Mouse (Mus musculus) megakaryocyte, adult 5-6 weeks (primary cell): ENCODE results near the gene Gm14180. TPM values are rescaled to one million over a fixed set of nuclear protein-coding genes. Genes with fewer than 3 reads are reported as not detected.
"Not testable (repeated sequence)": the region's sequence is repeated elsewhere in the genome, so short reads cannot be mapped to it uniquely, and the experiment has no call there.

Experiments used
- ATAC-seq: 2 replicates; pipeline ENCODE4 v1.8.0; 2016; ENCODE audit warnings: mild to moderate bottlenecking, inconsistent platforms; ENCODE audit not compliant: poor library complexity, severe bottlenecking
- total RNA-seq, 2 experiments: library from RNA; stranded (forward) in 1 of 2; stranded (reverse) in 1 of 2; fragments of 153-499, 151-499 nt in 1 of 2; fragments of 221-1000, 200-1000 nt in 1 of 2; gene quantifications; 2 replicates each; pipeline versions ENCODE4 v1.2.3 to v1.2.4; 2015 to 2017

The Gm14180 gene
- total RNA-seq (2015) (not detected in 2 replicates), total RNA-seq (2017) (not detected in 2 replicates)

- ATAC-seq: no peak
Observed at GRCm38 (mm10) chr11:99734190-99734589, at the start of gene Gm14180. Gene Gm14180 (minus strand): TSS chr11:99734290.

GRCm38 (mm10) chr11:99780604-99781003, 46.5 kb upstream of the Gm14180 start, which contains the start of gene Krtap4-8:
Gene Krtap4-8 (minus strand): TSS chr11:99780704.
- ATAC-seq: no peak

- no peak for ATAC-seq
Observed at GRCm38 (mm10) chr11:99778401-99778800, 44.3 kb upstream of the Gm14180 start.

GRCm38 (mm10) chr11:99772813-99773212, 38.7 kb upstream of the Gm14180 start, which contains the start of gene Gm11595:
Gene Gm11595 (minus strand): TSS chr11:99772913.
- ATAC-seq: not testable (repeated sequence)

DNA sequence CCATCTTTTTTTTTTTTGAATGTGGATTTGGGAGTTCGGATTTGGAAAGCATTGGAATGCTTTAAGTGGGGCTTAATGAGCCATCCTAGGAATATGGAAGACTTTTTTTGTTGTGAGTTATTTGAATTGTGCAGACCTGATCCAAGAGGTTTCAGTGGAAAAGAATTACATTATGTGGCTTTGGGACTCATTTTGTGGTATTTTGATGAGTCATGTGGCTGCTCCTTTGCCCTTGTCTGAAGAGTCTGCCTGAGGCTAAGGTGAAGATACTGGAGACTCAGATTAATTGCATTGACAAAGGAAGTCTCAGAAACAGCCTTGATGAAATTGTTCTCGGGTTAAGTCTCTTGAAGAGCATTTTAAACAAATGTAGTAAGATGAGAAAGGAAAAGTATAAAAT, 34.3 kb upstream of the Gm14180 start:
- no peak for ATAC-seq

DNA sequence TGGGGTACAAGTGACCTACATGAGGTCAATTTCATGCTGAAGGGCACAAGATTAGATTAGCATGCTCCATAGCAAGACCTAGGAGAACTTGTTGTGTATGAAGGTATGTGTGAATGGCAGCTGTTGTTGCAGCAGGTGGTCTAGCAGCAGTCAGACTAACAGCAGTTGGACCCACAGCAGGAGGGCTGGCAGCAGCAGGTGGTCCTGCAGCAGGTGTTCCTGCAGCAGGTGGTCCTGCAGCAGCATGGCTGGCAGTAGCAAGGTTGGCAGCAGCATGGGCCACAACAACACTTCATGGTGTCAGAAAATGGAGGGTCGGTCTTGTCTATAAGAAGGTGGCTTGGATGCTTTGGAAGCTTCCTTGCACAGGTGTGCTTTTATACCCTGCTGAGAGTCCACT, 24.8 kb upstream of the Gm14180 start:
- no peak for ATAC-seq

GRCm38 (mm10) chr11:99743985-99744384, 9.9 kb upstream of the Gm14180 start:
- no peak for ATAC-seq

DNA sequence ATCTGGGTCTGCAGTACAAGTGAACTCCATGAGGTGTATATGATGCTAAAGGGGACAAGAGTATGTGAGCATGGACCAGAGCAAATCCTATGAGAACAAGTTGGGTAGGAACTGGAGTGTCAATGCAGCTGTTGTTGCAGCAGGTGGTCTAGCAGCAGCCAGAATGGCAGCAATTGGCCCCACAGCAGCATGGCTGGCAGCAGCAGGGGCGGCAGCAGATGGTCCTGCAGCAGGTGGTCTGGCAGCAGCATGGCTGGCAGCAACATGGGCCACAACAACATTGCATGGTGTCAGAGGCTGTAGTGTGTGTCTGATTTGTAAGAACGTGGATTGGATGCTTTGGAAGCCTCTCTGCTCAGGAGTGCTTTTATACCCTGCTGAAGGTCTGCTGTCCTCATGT, 10.0 kb downstream of the Gm14180 start:
- no peak for ATAC-seq

DNA sequence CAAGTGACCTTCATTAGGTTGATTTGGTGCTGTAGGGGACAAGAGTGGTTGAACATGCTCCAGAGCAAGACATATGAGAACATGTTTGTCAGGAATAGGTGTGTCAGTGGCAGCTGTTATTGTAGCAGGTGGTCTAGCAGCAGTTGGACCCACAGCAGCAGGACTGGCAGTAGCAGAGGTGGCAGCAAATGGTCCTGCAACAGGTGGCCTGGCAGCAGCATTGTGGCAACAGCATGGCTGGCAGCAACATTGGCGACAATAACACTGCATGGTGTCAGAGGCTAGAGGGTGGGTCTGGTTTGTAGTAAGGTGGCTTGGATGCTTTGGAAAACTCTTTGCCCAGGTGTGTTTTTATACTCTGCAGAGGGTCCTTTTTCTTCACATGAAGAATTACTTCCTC, 15.3 kb downstream of the Gm14180 start:
- ATAC-seq: no peak

GRCm38 (mm10) chr11:99690463-99690862, 43.6 kb downstream of the Gm14180 start, which contains the start of gene Gm14190:
Gene Gm14190 (minus strand): TSS chr11:99690740.
- ATAC-seq: no peak

DNA sequence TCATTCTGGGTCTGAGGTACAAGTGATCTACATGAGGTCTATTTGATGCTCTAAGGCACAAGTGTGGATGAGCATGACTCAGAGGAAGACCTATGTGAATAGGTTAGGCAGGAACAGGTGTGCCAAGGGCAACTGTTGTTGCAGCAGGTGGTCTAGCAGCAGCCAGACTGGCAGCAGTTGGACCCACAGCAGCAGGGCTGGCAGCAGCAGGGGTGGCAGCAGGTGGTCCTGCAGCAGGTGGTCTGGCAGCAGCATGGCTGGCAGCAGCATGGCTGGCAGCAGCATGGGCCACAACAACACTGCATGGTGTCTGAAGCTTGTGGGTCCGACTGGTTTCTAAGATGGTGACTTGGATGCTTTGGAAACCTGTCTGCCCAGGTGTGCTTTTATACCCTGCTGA, 48.9 kb downstream of the Gm14180 start:
- not testable (repeated sequence) for ATAC-seq

Other genes starting within 250 kb of the Gm14180 start
Only the 30 nearest of the 41 such genes appear.
- not detected in 2 replicates for gene Krtap3-1, start 167.7 kb downstream of the Gm14180 start, total RNA-seq (2015)
- not detected in 2 replicates for gene Krtap3-1, start 167.7 kb downstream of the Gm14180 start, total RNA-seq (2017)
- not detected in 2 replicates for gene Krtap1-5, start 153.3 kb downstream of the Gm14180 start, total RNA-seq (2015)
- not detected in 2 replicates for gene Krtap1-5, start 153.3 kb downstream of the Gm14180 start, total RNA-seq (2017)
- not detected in 2 replicates for gene Krtap1-4, start 150.6 kb downstream of the Gm14180 start, total RNA-seq (2015)
- not detected in 2 replicates for gene Krtap1-4, start 150.6 kb downstream of the Gm14180 start, total RNA-seq (2017)
- not detected in 2 replicates for gene Krtap1-3, start 143.0 kb downstream of the Gm14180 start, total RNA-seq (2015)
- gene Krtap1-3, start 143.0 kb downstream of the Gm14180 start, total RNA-seq (2017): not detected in 2 replicates
- not detected in 2 replicates for gene Krtap9-3, start 136.2 kb downstream of the Gm14180 start, total RNA-seq (2015)
- gene Krtap9-3, start 136.2 kb downstream of the Gm14180 start, total RNA-seq (2017): not detected in 2 replicates
- gene Gm11938, start 131.0 kb downstream of the Gm14180 start, total RNA-seq (2015): not detected in 2 replicates
- not detected in 2 replicates for gene Gm11938, start 131.0 kb downstream of the Gm14180 start, total RNA-seq (2017)
- not detected in 2 replicates for gene Gm11937, start 124.1 kb downstream of the Gm14180 start, total RNA-seq (2015)
- not detected in 2 replicates for gene Gm11937, start 124.1 kb downstream of the Gm14180 start, total RNA-seq (2017)
- not detected in 2 replicates for gene Krtap2-4, start 119.4 kb downstream of the Gm14180 start, total RNA-seq (2015)
- not detected in 2 replicates for gene Krtap2-4, start 119.4 kb downstream of the Gm14180 start, total RNA-seq (2017)
- gene Gm11562, start 113.9 kb downstream of the Gm14180 start, total RNA-seq (2015): not detected in 2 replicates
- not detected in 2 replicates for gene Gm11562, start 113.9 kb downstream of the Gm14180 start, total RNA-seq (2017)
- not detected in 2 replicates for gene Krtap4-1, start 106.1 kb downstream of the Gm14180 start, total RNA-seq (2015)
- gene Krtap4-1, start 106.1 kb downstream of the Gm14180 start, total RNA-seq (2017): not detected in 2 replicates
- not detected in 2 replicates for gene Krtap4-2, start 99.2 kb downstream of the Gm14180 start, total RNA-seq (2015)
- not detected in 2 replicates for gene Krtap4-2, start 99.2 kb downstream of the Gm14180 start, total RNA-seq (2017)
- gene Krtap4-7, start 90.2 kb downstream of the Gm14180 start, total RNA-seq (2015): not detected in 2 replicates
- gene Krtap4-7, start 90.2 kb downstream of the Gm14180 start, total RNA-seq (2017): not detected in 2 replicates
- not detected in 2 replicates for gene Gm11555, start 84.1 kb downstream of the Gm14180 start, total RNA-seq (2015)
- not detected in 2 replicates for gene Gm11555, start 84.1 kb downstream of the Gm14180 start, total RNA-seq (2017)
- not detected in 2 replicates for gene Gm11563, start 75.3 kb downstream of the Gm14180 start, total RNA-seq (2015)
- not detected in 2 replicates for gene Gm11563, start 75.3 kb downstream of the Gm14180 start, total RNA-seq (2017)
- gene Krtap4-6, start 68.3 kb downstream of the Gm14180 start, total RNA-seq (2015): not detected in 2 replicates
- not detected in 2 replicates for gene Krtap4-6, start 68.3 kb downstream of the Gm14180 start, total RNA-seq (2017)
- not detected in 2 replicates for gene Gm14190, start 43.5 kb downstream of the Gm14180 start, total RNA-seq (2015)
- gene Gm14190, start 43.5 kb downstream of the Gm14180 start, total RNA-seq (2017): not detected in 2 replicates
- gene Gm11595, start 38.6 kb upstream of the Gm14180 start, total RNA-seq (2015): not detected in 2 replicates
- gene Gm11595, start 38.6 kb upstream of the Gm14180 start, total RNA-seq (2017): not detected in 2 replicates
- not detected in 2 replicates for gene Krtap4-8, start 46.4 kb upstream of the Gm14180 start, total RNA-seq (2015)
- gene Krtap4-8, start 46.4 kb upstream of the Gm14180 start, total RNA-seq (2017): not detected in 2 replicates
- gene Krtap4-9, start 50.9 kb upstream of the Gm14180 start, total RNA-seq (2015): not detected in 2 replicates
- gene Krtap4-9, start 50.9 kb upstream of the Gm14180 start, total RNA-seq (2017): not detected in 2 replicates
- not detected in 2 replicates for gene Gm11596, start 59.2 kb upstream of the Gm14180 start, total RNA-seq (2015)
- gene Gm11596, start 59.2 kb upstream of the Gm14180 start, total RNA-seq (2017): not detected in 2 replicates
- gene Gm11569, start 64.6 kb upstream of the Gm14180 start, total RNA-seq (2015): not detected in 2 replicates
- gene Gm11569, start 64.6 kb upstream of the Gm14180 start, total RNA-seq (2017): not detected in 2 replicates
- not detected in 2 replicates for gene Gm11554, start 70.2 kb upstream of the Gm14180 start, total RNA-seq (2015)
- gene Gm11554, start 70.2 kb upstream of the Gm14180 start, total RNA-seq (2017): not detected in 2 replicates
- not detected in 2 replicates for gene Krtap4-13, start 75.6 kb upstream of the Gm14180 start, total RNA-seq (2015)
- gene Krtap4-13, start 75.6 kb upstream of the Gm14180 start, total RNA-seq (2017): not detected in 2 replicates
- not detected in 2 replicates for gene Gm11564, start 81.4 kb upstream of the Gm14180 start, total RNA-seq (2015)
- gene Gm11564, start 81.4 kb upstream of the Gm14180 start, total RNA-seq (2017): not detected in 2 replicates
- gene 2300003K06Rik, start 103.8 kb upstream of the Gm14180 start, total RNA-seq (2015): not detected in 2 replicates
- not detected in 2 replicates for gene 2300003K06Rik, start 103.8 kb upstream of the Gm14180 start, total RNA-seq (2017)
- not detected in 2 replicates for gene Krtap4-16, start 117.3 kb upstream of the Gm14180 start, total RNA-seq (2015)
- not detected in 2 replicates for gene Krtap4-16, start 117.3 kb upstream of the Gm14180 start, total RNA-seq (2017)
- not detected in 2 replicates for gene Gm11568, start 123.6 kb upstream of the Gm14180 start, total RNA-seq (2015)
- not detected in 2 replicates for gene Gm11568, start 123.6 kb upstream of the Gm14180 start, total RNA-seq (2017)
- gene Gm11559, start 130.2 kb upstream of the Gm14180 start, total RNA-seq (2015): not detected in 2 replicates
- not detected in 2 replicates for gene Gm11559, start 130.2 kb upstream of the Gm14180 start, total RNA-seq (2017)
- gene Krtap9-1, start 139.1 kb upstream of the Gm14180 start, total RNA-seq (2015): not detected in 2 replicates
- not detected in 2 replicates for gene Krtap9-1, start 139.1 kb upstream of the Gm14180 start, total RNA-seq (2017)
- gene Gm11567, start 144.9 kb upstream of the Gm14180 start, total RNA-seq (2015): not detected in 2 replicates
- gene Gm11567, start 144.9 kb upstream of the Gm14180 start, total RNA-seq (2017): not detected in 2 replicates